Comparison of ENCODE assay signal across 7 mouse cellular contexts in the genomic region with DNA sequence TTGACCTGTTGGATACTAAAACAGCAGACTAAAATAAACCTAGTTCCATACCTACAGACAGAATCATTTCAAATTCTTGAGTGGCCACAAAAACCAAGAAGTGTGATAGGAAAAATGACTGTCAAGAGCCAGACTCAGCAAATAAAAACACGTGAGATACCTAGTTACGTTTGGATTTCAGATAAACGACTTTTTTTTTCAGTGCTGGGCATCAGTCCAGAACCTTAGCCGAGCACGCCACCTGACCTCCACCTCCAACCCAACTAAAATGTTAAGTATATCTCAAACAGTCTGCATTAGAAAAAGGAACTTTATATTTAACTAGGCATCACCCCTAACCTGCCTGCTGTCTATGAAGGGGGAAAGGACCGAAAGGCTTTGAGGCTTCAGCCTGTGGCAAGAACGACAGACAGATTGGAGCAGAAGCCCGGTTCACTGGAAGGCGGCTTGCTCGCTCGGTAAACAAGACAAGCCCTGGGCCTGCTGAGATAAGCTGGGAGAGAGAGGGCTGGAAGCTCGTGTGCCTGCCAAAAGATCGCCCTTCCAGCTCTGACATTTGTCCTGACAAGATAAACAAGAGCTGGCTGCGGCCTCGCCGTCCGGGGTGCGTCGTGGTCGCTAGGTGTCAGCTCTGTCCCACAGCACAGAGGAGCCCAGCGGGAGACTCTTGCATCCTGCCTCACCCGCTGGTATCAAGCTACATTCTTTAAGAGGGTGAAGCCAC. TPM values are rescaled to one million over a fixed set of nuclear protein-coding genes. Genes with fewer than 3 reads are reported as not detected.
DNase-seq lines count a peak whose midpoint lies in the region; ATAC-seq and TF ChIP-seq lines count a peak whose summit lies in the region.

No protein-coding gene starts in this region.

- peak overlapping the region; percentile 52; the same call in 1 of the 2 replicates for H3K9ac ChIP-seq in midbrain, embryonic 13.5 days (replicated peaks)

- peak; percentile 87 for ATAC-seq in granulocyte monocyte progenitor cell, adult 5-6 weeks (replicated peaks; ENCODE audit: poor library complexity, severe bottlenecking)
- ATAC-seq in midbrain, embryonic 13.5 days, result peak; percentile 91

- no peaks in the 10 kb centered on the region for H3K27me3 ChIP-seq in embryonic facial prominence, embryonic 10.5 days (replicated peaks; ENCODE audit: low read depth, poor library complexity, severe bottlenecking)
- no peaks in the 10 kb centered on the region for H3K27me3 ChIP-seq in limb, embryonic 10.5 days (ENCODE audit: low read depth, poor library complexity, severe bottlenecking)
- H3K27me3 ChIP-seq in midbrain, embryonic 13.5 days, result 0 out of 2 replicates have a peak, but pooled peaks cover 3% of the 10 kb centered on the region
- H3K27me3 ChIP-seq in small intestine, adult 2 months (ENCODE audit: control insufficient read depth, insufficient read depth, low read length), result no peaks in the 10 kb centered on the region

- TF ChIP-seq CTCF in small intestine, adult 2 months (IDR thresholded peaks at IDR 0.05; ENCODE audit: extremely low read depth, insufficient read length, insufficient replicate concordance, low read depth, low read length), result peak; percentile 79

- peak overlapping the region; percentile 47 for H3K4me2 ChIP-seq in midbrain, embryonic 13.5 days (replicated peaks)

- peak; percentile 95 for DNase-seq in adrenal gland, adult 2 months
- DNase-seq in embryonic facial prominence, embryonic 10.5 days (ENCODE audit: low spot score), result peak; percentile 82
- DNase-seq in kidney, adult 11 months, result peak; percentile 82
- DNase-seq in limb, embryonic 10.5 days (ENCODE audit: low spot score), result peak; percentile 73

- H3K36me3 ChIP-seq in embryonic facial prominence, embryonic 10.5 days (replicated peaks), result no peaks in the 10 kb centered on the region
- no peaks in the 10 kb centered on the region for H3K36me3 ChIP-seq in limb, embryonic 10.5 days
- no peaks in the 10 kb centered on the region for H3K36me3 ChIP-seq in midbrain, embryonic 13.5 days
- no peaks in the 10 kb centered on the region for H3K36me3 ChIP-seq in small intestine, adult 2 months (ENCODE audit: control insufficient read depth, insufficient read depth, low read length)

- no peaks in the 10 kb centered on the region for H3K9me3 ChIP-seq in embryonic facial prominence, embryonic 10.5 days
- H3K9me3 ChIP-seq in limb, embryonic 10.5 days (replicated peaks), result no peaks in the 10 kb centered on the region
- no peaks in the 10 kb centered on the region for H3K9me3 ChIP-seq in midbrain, embryonic 13.5 days

- H3K27ac ChIP-seq in embryonic facial prominence, embryonic 10.5 days (replicated peaks), result peak overlapping the region; percentile 66
- H3K27ac ChIP-seq in limb, embryonic 10.5 days, result no peak overlapping the region
- 0 out of 2 replicates have a peak overlapping the region, but pooled peaks have one; percentile 15 for H3K27ac ChIP-seq in midbrain, embryonic 13.5 days
- H3K27ac ChIP-seq in small intestine, adult 2 months (ENCODE audit: insufficient read depth, low read depth, low read length), result peak overlapping the region; percentile 7; the same call in 1 of the 2 replicates

- no peak for TF ChIP-seq POLR2A in small intestine, adult 2 months (IDR thresholded peaks at IDR 0.05; ENCODE audit: low read depth, low read length)

- H3K4me1 ChIP-seq in embryonic facial prominence, embryonic 10.5 days, result peaks cover 35% of the 10 kb centered on the region
- peaks cover 27% of the 10 kb centered on the region for H3K4me1 ChIP-seq in limb, embryonic 10.5 days
- peaks cover 16% of the 10 kb centered on the region for H3K4me1 ChIP-seq in midbrain, embryonic 13.5 days (replicated peaks)
- H3K4me1 ChIP-seq in small intestine, adult 2 months (ENCODE audit: control insufficient read depth, insufficient read depth, insufficient read length, low read length), result peaks cover 3% of the 10 kb centered on the region; the same call in 1 of the 2 replicates

- WGBS in embryonic facial prominence, embryonic 10.5 days, result 18% methylated on average over 22 of the region's 22 CpGs
- 20% methylated on average over 22 of the region's 22 CpGs for WGBS in limb, embryonic 10.5 days
- 16% methylated on average over 22 of the region's 22 CpGs for WGBS in midbrain, embryonic 13.5 days
- WGBS in small intestine, adult 2 months, result 4% methylated on average over 22 of the region's 22 CpGs

- peak overlapping the region; percentile 48 for H3K4me3 ChIP-seq in embryonic facial prominence, embryonic 10.5 days
- H3K4me3 ChIP-seq in limb, embryonic 10.5 days, result peak overlapping the region; percentile 35
- peak overlapping the region; percentile 11; the same call in 1 of the 2 replicates for H3K4me3 ChIP-seq in midbrain, embryonic 13.5 days (replicated peaks)
- peak overlapping the region; percentile 21 for H3K4me3 ChIP-seq in small intestine, adult 2 months (ENCODE audit: low read depth, low read length)

RNA-seq across cellular contexts. Expression of a gene that starts 32.8 kb away (rescaled TPM):
- 10 to 100 TPM; 13.4 to 19.2 TPM for total RNA-seq in adrenal gland, adult 2 months (2021)
- polyA plus RNA-seq in adrenal gland, adult 2 months (2012; rRNA removed), result 12.6 and 13.0 TPM in 2 replicates
- polyA plus RNA-seq in embryonic facial prominence, embryonic 10.5 days (2016; fragmentation: Nextera tagmentation; extraction: Ambion mirVana), result 23.8 and 24.4 TPM in 2 replicates
- 18.9 and 30.4 TPM in 2 replicates for total RNA-seq in granulocyte monocyte progenitor cell, adult 5-6 weeks (2014; fragmentation: Nextera tagmentation)
- total RNA-seq in granulocyte monocyte progenitor cell, adult 5-6 weeks (2017), result 11.2 and 13.6 TPM in 2 replicates
- 26.3 and 27.9 TPM in 2 replicates for polyA plus RNA-seq in limb, embryonic 10.5 days (2016; fragmentation: Nextera tagmentation; extraction: Ambion mirVana)
- 24.9 and 25.2 TPM in 2 replicates for polyA plus RNA-seq in midbrain, embryonic 13.5 days (2015; fragmentation: Nextera tagmentation; extraction: Ambion mirVana)
- 7.9 and 9.4 TPM in 2 replicates for polyA plus RNA-seq in small intestine, adult 2 months (2012; rRNA removed)

RNA-seq across cellular contexts. Expression of a gene that starts 32.9 kb away (rescaled TPM):
- 10 to 100 TPM; 17.3 to 27.0 TPM for total RNA-seq in adrenal gland, adult 2 months (2021)
- 4.5 and 4.6 TPM in 2 replicates for polyA plus RNA-seq in adrenal gland, adult 2 months (2012; rRNA removed)
- polyA plus RNA-seq in embryonic facial prominence, embryonic 10.5 days (2016; fragmentation: Nextera tagmentation; extraction: Ambion mirVana), result 20.5 and 20.9 TPM in 2 replicates
- 21.0 and 39.0 TPM in 2 replicates for total RNA-seq in granulocyte monocyte progenitor cell, adult 5-6 weeks (2014; fragmentation: Nextera tagmentation)
- total RNA-seq in granulocyte monocyte progenitor cell, adult 5-6 weeks (2017), result 26.4 and 34.6 TPM in 2 replicates
- 21.3 and 22.7 TPM in 2 replicates for polyA plus RNA-seq in limb, embryonic 10.5 days (2016; fragmentation: Nextera tagmentation; extraction: Ambion mirVana)
- 9.7 and 10.7 TPM in 2 replicates for polyA plus RNA-seq in midbrain, embryonic 13.5 days (2015; fragmentation: Nextera tagmentation; extraction: Ambion mirVana)
- 5.7 and 17.8 TPM in 2 replicates for polyA plus RNA-seq in small intestine, adult 2 months (2012; rRNA removed)

RNA-seq across cellular contexts. Expression of a gene that starts 33.5 kb away (rescaled TPM):
- total RNA-seq in adrenal gland, adult 2 months (2021), result 1 to 10 TPM; 1.3 to 2.6 TPM
- polyA plus RNA-seq in adrenal gland, adult 2 months (2012; rRNA removed), result 0.27 and 0.42 TPM in 2 replicates
- 0.43 and 1.6 TPM in 2 replicates for polyA plus RNA-seq in embryonic facial prominence, embryonic 10.5 days (2016; fragmentation: Nextera tagmentation; extraction: Ambion mirVana)
- not detected in 2 replicates for total RNA-seq in granulocyte monocyte progenitor cell, adult 5-6 weeks (2014; fragmentation: Nextera tagmentation)
- total RNA-seq in granulocyte monocyte progenitor cell, adult 5-6 weeks (2017), result not detected in 2 replicates
- polyA plus RNA-seq in limb, embryonic 10.5 days (2016; fragmentation: Nextera tagmentation; extraction: Ambion mirVana), result 1.0 and 1.2 TPM in 2 replicates
- polyA plus RNA-seq in midbrain, embryonic 13.5 days (2015; fragmentation: Nextera tagmentation; extraction: Ambion mirVana), result 2.0 and 2.2 TPM in 2 replicates
- 0.29 and 0.52 TPM in 2 replicates for polyA plus RNA-seq in small intestine, adult 2 months (2012; rRNA removed)
